Mouse (Mus musculus) intestine, embryonic 16.5 days (tissue): ENCODE measurements around the gene Ezh1. TPM values are rescaled to one million over a fixed set of nuclear protein-coding genes. Genes with fewer than 3 reads are reported as not detected.

Experiments used
- ATAC-seq: fragments of 200-750 bp; cut with Nextera tagmentation; 2 replicates; pipeline ENCODE4 v1.8.0; 2017; ENCODE audit warnings: moderate TSS enrichment, moderate library complexity
- H3K27ac ChIP-seq: fragments of 300-500 bp; sonication (generic); 2 replicates; pipeline ENCODE4 v1.5.1; 2014; ENCODE audit warnings: mild to moderate bottlenecking, low read length
- H3K27me3 ChIP-seq: fragments of 300-500 bp; sonication (generic); replicated peaks from 2 replicates; pipeline ENCODE4 v1.6.1; 2014; ENCODE audit warnings: low read length, control low read depth, mixed read lengths; ENCODE audit not compliant: control insufficient read depth, insufficient read depth
- H3K36me3 ChIP-seq: fragments of 300-500 bp; sonication (generic); 2 replicates; pipeline ENCODE4 v1.6.1; 2014; ENCODE audit warnings: low read length, control low read depth; ENCODE audit not compliant: control insufficient read depth, insufficient read depth
- H3K4me1 ChIP-seq: fragments of 300-500 bp; sonication (generic); 2 replicates; pipeline ENCODE4 v1.6.1; 2014; ENCODE audit warnings: low read length, control low read depth, mixed read lengths; ENCODE audit not compliant: control insufficient read depth, insufficient read depth
- H3K4me2 ChIP-seq: fragments of 300-500 bp; sonication (generic); 2 replicates; pipeline ENCODE4 v1.6.1; 2014; ENCODE audit warnings: low read depth, low read length, control low read depth
- H3K4me3 ChIP-seq: fragments of 300-500 bp; sonication (generic); 2 replicates; pipeline ENCODE4 v1.5.1; 2014; ENCODE audit warnings: mild to moderate bottlenecking, low read length
- H3K9ac ChIP-seq: fragments of 300-500 bp; sonication (generic); 2 replicates; pipeline ENCODE4 v1.6.1; 2014; ENCODE audit warnings: low read depth, low read length
- H3K9me3 ChIP-seq: fragments of 300-500 bp; sonication (generic); 2 replicates; pipeline ENCODE4 v1.6.1; 2016; ENCODE audit warnings: low read length, control low read depth; ENCODE audit not compliant: control insufficient read depth
- WGBS: fragments of 180-500 bp; shearing (Covaris S2); extraction: QIAGEN DNeasy Blood & Tissue Kit; methylation state at CpG from one replicate; pipeline ENCODE4 v1.1.7; 2014; 5-methylcytosine and 5-hydroxymethylcytosine counted together
- polyA plus RNA-seq: library from polyadenylated mRNA; unstranded; fragments of >200 nt; fragmentation: Nextera tagmentation; extraction: Ambion mirVana; gene quantifications from 2 replicates; pipeline ENCODE4 v1.2.1, GENCODE M21; 2015

Ezh1 gene
- polyA plus RNA-seq, 1 experiment from 2014 or later, result 16.2 TPM

DNA sequence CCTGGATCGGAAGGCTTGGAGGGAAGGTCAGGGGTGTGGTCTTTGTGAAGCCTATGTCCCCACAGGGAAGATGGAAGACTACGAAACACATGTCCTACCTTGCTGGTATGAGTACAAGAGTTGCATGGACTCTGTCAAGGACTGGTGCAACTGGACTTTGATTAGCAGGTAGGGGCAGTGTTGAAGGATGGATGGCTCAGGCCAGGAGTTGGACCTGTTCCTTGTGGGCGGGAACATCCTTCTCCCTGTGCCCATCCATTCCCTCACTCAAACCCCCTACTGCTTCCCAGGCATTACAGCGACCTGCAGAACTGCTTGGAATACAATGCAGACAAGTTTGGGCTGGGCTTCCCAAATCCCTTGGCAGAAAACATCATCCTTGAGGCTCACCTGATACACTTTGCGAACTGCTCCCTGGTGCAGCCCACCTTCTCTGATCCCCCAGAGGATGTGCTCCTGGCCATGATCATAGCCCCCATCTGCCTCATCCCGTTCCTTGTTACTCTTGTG, 21.3 kb upstream of the Ezh1 start:
- H3K27ac ChIP-seq, result peak overlapping the region; percentile 46; the same call in 1 of the 2 replicates
- H3K9me3 ChIP-seq, result no peaks in the 10 kb centered on the region
- no peaks in the 10 kb centered on the region for H3K27me3 ChIP-seq
- 81% methylated on average over 6 of the region's 6 CpGs for WGBS
- H3K4me2 ChIP-seq, result peak overlapping the region; percentile 98; the same call in 1 of the 2 replicates
- peak overlapping the region; percentile 66 for H3K4me3 ChIP-seq
- ATAC-seq, result no peak
- H3K36me3 ChIP-seq, result no peaks in the 10 kb centered on the region
- H3K9ac ChIP-seq, result 0 out of 2 replicates have a peak overlapping the region, but pooled peaks have one; percentile 8
- H3K4me1 ChIP-seq, result peaks cover 17% of the 10 kb centered on the region

DNA sequence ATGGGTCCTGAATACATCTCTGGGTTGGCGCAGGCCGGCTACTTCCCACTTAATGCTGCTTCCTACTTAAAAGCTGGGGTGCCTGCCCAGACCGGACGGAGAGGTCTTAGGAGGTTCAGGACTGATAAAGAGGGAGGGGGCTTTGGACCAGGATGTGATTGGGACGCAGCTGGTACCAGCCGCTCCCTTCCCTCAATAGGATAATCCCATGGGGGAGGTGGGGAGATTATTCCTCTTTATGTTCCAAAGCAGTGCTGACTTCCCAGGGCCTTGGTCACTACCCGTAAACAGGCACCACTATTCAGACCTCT, 20.4 kb upstream of the Ezh1 start:
- Histone ChIP-seq H3K9me3 (no peaks in the 10 kb centered on the region), H3K9ac (peak overlapping the region; percentile 84), H3K36me3 (no peaks in the 10 kb centered on the region), H3K4me3 (peak overlapping the region; percentile 66), H3K4me1 (peaks cover 17% of the 10 kb centered on the region), H3K4me2 (peak overlapping the region; percentile 98), H3K27me3 (no peaks in the 10 kb centered on the region), H3K27ac (peak overlapping the region; percentile 78)
- WGBS, result 17% methylated on average over 7 of the region's 7 CpGs
- ATAC-seq, result no peak; the same call in 1 of the 2 replicates

DNA sequence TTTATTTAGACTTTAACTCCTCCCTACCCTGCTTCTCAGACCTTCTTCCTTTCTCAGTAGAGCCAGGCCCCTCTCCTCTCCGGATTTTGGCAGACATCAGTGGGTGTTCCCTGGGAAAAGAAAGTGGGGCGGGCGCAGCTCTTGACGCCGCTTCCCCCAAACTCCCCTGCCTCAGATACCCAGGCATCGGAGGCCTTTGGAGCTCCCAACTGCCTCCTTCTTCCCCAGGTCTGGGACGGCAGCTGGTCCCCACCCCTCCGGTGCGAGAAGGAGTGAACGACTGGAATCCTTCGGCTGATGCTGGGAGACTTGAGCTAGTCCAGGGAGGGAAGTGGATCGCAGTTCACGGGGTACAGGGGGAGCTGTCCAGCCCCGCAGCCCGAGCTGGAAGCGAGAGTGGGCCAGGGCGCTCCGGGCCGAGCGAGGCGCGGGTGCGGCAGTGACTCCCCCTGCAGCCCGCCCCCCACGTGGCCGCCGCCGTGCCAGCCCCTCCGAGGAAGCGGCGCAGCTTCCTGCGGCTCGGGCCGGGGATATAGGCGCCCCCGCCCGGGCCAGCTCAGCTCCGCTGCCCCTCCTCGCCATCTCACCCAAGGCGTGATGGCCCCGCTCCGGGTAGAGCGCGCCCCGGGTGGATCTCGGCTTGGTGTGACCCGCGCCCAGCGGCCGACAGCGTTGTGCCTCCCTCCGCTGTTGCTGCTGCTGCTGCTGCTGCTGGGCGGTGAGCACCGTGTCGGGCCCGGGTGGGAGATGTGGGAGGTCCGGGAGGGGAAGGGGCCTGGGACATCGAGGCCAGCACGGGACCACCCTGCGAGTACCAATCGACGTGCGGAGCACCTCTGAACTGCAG, 19.8 kb upstream of the Ezh1 start, which contains the start of gene Ramp2:
Gene Ramp2 (plus strand): TSS at position 174 of the 847 bp plus-strand sequence.
- Histone ChIP-seq H3K4me3 (peak within 1 kb of the TSS; percentile 66), H3K9ac (peak within 1 kb of the TSS; percentile 84), H3K4me2 (peak within 1 kb of the TSS; percentile 98), H3K9me3 (no peaks in the 10 kb centered on the region), H3K27me3 (no peaks in the 10 kb centered on the region), H3K36me3 (no peaks in the 10 kb centered on the region), H3K4me1 (peaks cover 17% of the 10 kb centered on the region), H3K27ac (peak within 1 kb of the TSS; percentile 78)
- under 1% methylated on average over 63 of the region's 63 CpGs for WGBS
- ATAC-seq, result peak; percentile 68

DNA sequence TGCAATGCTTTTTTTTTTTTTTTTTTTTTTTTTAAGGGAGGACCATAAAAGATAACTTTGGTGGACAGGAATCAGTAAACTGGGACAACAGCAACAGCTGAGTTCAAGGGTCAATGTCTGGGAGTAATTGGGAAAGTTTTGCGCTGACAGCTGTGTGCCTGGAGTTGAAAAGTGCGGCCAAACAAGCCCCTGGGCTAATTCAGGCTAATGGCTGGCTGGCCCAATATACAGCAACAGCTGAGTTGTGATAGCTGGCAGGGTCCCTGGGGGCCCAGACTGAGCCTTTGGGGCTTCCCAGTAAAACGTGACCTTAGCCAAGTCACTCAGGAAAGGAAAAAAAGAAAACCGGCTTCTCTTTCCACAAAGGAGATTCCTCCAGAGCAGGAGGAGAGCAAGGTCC, 18.8 kb upstream of the Ezh1 start:
- WGBS, result 44% methylated on average over 4 of the region's 4 CpGs
- H3K4me2 ChIP-seq, result no peak overlapping the region
- peak overlapping the region; percentile 30 for H3K27ac ChIP-seq
- no peaks in the 10 kb centered on the region for H3K9me3 ChIP-seq
- ATAC-seq, result no peak
- H3K27me3 ChIP-seq, result no peaks in the 10 kb centered on the region
- H3K4me1 ChIP-seq, result peaks cover 17% of the 10 kb centered on the region
- no peak overlapping the region for H3K9ac ChIP-seq
- H3K4me3 ChIP-seq, result no peak overlapping the region
- H3K36me3 ChIP-seq, result no peaks in the 10 kb centered on the region

DNA sequence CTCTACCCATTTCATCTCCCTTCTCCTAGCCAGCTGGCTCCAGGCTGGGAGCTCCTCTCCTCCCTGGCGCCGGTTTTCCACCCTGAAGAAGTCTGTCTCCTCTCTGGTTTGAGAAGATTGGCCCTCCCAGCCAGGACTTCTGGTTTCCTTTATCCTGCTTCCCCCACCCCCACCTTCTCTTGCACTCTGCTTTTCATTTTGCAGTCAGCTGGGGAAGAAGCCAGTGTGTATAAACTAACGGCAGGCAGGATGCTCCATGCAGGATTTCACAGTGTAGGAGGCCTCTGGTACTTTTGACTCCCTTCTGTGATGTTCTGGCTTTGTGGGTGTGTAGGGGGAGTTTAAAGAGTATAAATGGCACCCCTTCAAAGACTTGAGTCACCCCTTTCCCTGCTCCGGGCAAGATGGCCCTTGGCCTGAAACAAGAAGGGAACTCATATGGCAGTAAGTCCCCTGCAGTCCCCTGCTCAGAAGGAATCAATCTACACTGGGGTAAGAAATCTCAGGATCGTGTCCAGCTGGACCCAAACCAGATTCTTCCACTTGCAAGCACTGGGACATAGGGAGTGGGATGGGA, 11.9 kb upstream of the Ezh1 start:
- Histone ChIP-seq H3K27me3 (no peaks in the 10 kb centered on the region), H3K27ac (peak overlapping the region; percentile 83), H3K4me1 (peaks cover 8% of the 10 kb centered on the region), H3K36me3 (no peaks in the 10 kb centered on the region), H3K9ac (no peak overlapping the region), H3K4me2 (no peak overlapping the region), H3K9me3 (no peaks in the 10 kb centered on the region), H3K4me3 (no peak overlapping the region)
- WGBS, result 45% methylated on average over 5 of the region's 5 CpGs
- ATAC-seq, result peak; percentile 60

DNA sequence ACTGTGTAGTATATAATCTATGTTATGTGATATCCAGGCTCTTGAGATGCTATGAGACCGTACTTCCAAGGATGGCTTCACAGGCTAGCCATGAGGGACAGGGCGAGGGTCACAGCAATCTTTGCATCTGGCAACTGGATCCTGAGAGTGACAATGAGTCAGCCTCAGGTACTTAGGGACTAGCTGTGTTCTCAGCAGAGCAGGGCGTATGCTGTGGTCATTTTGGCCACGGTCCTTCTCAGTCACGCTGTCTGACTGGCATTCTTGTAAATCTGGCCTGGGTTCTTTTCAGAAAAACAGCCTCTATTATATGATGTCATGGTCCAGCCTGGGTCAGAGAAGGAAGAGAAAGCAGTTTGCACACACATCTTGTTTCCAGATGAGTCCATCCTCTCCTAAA, 10.5 kb upstream of the Ezh1 start:
- Histone ChIP-seq H3K9ac (no peak overlapping the region), H3K27me3 (no peaks in the 10 kb centered on the region), H3K4me1 (peaks cover 14% of the 10 kb centered on the region), H3K4me3 (no peak overlapping the region), H3K27ac (no peak overlapping the region), H3K9me3 (no peaks in the 10 kb centered on the region), H3K36me3 (no peaks in the 10 kb centered on the region), H3K4me2 (no peak overlapping the region)
- ATAC-seq, result no peak
- 94% methylated on average over 5 of the region's 5 CpGs for WGBS

DNA sequence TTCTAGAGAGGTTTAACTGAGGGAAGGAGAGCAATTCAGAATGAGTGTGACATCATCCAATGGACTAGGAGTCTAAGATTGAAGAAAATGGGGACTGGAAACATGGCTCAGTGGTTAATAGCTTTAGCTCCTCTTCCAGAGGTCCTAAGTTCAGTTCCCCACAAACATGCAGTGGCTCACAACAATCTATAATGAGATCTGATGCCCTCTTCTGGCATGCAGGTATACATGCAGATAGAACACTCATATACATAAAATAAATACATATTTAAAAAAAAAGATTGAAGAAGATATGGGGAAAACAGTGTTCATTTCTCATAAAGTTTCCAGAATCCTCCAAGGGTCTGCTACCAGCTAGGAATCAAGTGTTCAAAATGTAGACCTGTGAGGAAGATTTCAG, 9.2 kb upstream of the Ezh1 start:
- H3K4me1 ChIP-seq, result peaks cover 26% of the 10 kb centered on the region
- no peak overlapping the region for H3K9ac ChIP-seq
- H3K27me3 ChIP-seq, result no peaks in the 10 kb centered on the region
- H3K9me3 ChIP-seq, result no peaks in the 10 kb centered on the region
- no peak for ATAC-seq
- no peak overlapping the region for H3K4me3 ChIP-seq
- no peak overlapping the region for H3K4me2 ChIP-seq
- no peak overlapping the region for H3K27ac ChIP-seq
- no peaks in the 10 kb centered on the region for H3K36me3 ChIP-seq

DNA sequence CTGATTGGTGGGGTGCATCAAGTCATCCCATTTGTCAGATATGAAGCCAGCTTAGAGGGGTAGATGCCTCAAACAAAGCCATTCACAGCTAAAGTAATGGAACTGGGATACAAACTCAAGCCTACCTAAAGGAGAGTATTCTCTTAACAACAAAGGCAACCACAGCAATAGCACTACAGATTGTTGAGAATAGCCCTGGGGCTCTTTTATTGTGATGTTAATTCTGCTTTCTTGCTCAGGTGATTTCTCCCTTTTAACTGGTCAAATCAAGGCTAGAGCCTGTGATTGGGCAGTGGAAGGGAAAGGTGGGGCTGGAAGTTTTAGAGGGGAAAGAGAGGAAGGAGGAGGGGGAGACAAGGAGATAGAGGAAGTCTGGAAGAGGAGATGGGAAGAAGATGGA, 7.9 kb upstream of the Ezh1 start:
- no peak for ATAC-seq
- Histone ChIP-seq H3K4me3 (no peak overlapping the region), H3K9ac (no peak overlapping the region), H3K27ac (no peak overlapping the region), H3K36me3 (no peaks in the 10 kb centered on the region), H3K27me3 (no peaks in the 10 kb centered on the region), H3K4me1 (peaks cover 37% of the 10 kb centered on the region), H3K4me2 (no peak overlapping the region), H3K9me3 (no peaks in the 10 kb centered on the region)

DNA sequence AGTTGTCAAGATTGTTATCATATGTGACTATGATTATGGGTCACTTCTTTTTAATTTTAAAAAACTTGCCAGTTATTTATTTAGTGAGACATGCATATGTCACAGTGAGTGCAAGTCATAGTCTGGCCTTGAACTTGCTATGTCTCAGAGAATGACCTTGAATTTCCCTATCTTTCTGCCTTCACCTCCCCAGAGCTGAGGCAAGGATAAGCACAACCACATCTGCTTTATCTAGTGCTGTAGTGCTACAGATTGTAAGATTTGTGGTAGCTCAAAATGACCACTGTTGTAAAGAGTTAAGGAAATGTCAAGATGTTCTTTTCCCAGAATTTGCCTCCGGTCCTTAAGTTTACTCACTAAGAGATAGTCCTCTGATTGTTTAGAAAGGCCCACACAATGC, 7.0 kb upstream of the Ezh1 start:
- Histone ChIP-seq H3K36me3 (no peaks in the 10 kb centered on the region), H3K4me1 (peaks cover 34% of the 10 kb centered on the region), H3K9me3 (no peaks in the 10 kb centered on the region), H3K27me3 (no peaks in the 10 kb centered on the region), H3K4me2 (no peak overlapping the region), H3K27ac (no peak overlapping the region), H3K4me3 (no peak overlapping the region), H3K9ac (no peak overlapping the region)
- WGBS, result 55% methylated on average over 1 of the region's 1 CpGs
- ATAC-seq, result no peak
